9 mouse cellular contexts compared by ENCODE assay signal in genomic region chr17:3570876-3571275, GRCm38 (mm10). TPM values are rescaled to one million over a fixed set of nuclear protein-coding genes. Genes with fewer than 3 reads are reported as not detected.
DNase-seq lines count a peak whose midpoint lies in the region; ATAC-seq and TF ChIP-seq lines count a peak whose summit lies in the region.
"Had no signal": no experiment of that assay in that cellular context is flagged by ENCODE, and none has a peak within 500 bp of the region (broad histone marks: within the 10 kb centered on the region; RNA-seq: fewer than 3 reads in every experiment).

No protein-coding gene starts in this region.

- no peak overlapping the region for H3K4me3 ChIP-seq in limb, embryonic 14.5 days (replicated peaks; ENCODE audit: low read length)
- H3K4me3 ChIP-seq in neural tube, embryonic 15.5 days (replicated peaks), result no peak overlapping the region
- H3K4me3 ChIP-seq: liver, embryonic 13.5 days had no signal

- H3K9me3 ChIP-seq in limb, embryonic 14.5 days (ENCODE audit: control insufficient read depth, low read length), result no peaks in the 10 kb centered on the region
- no peaks in the 10 kb centered on the region for H3K9me3 ChIP-seq in neural tube, embryonic 15.5 days (replicated peaks)
- H3K9me3 ChIP-seq: liver, embryonic 13.5 days had no signal

- H3K4me1 ChIP-seq in limb, embryonic 14.5 days (ENCODE audit: control insufficient read depth, insufficient read depth, low read length), result no peaks in the 10 kb centered on the region
- H3K4me1 ChIP-seq in neural tube, embryonic 15.5 days, result peaks cover 3% of the 10 kb centered on the region; the same call in 1 of the 2 replicates
- H3K4me1 ChIP-seq: liver, embryonic 13.5 days had no signal

- no peaks in the 10 kb centered on the region for H3K27me3 ChIP-seq in limb, embryonic 14.5 days (ENCODE audit: control insufficient read depth, insufficient read depth, low read length)
- no peaks in the 10 kb centered on the region for H3K27me3 ChIP-seq in neural tube, embryonic 15.5 days (replicated peaks)
- H3K27me3 ChIP-seq: liver, embryonic 13.5 days had no signal

- no peak overlapping the region for H3K27ac ChIP-seq in limb, embryonic 14.5 days (replicated peaks; ENCODE audit: low read depth, low read length)
- H3K27ac ChIP-seq in neural tube, embryonic 15.5 days (replicated peaks), result no peak overlapping the region
- H3K27ac ChIP-seq: liver, embryonic 13.5 days had no signal

- peak; percentile 48 to 51 for DNase-seq in B cell, adult 2 months
- peak; percentile 75 to 82 for DNase-seq in adrenal gland, adult 18-20 months (ENCODE audit: low spot score in 2 of 2)
- peak; percentile 67 for DNase-seq in embryo, embryonic 9.5 days (ENCODE audit: extremely low spot score)
- DNase-seq in heart, adult 18-20 months, result peak; percentile 48 to 89
- DNase-seq in kidney, adult 9 months, result peak; percentile 67
- peak; percentile 82 for DNase-seq in limb, embryonic 14.5 days (ENCODE audit: low spot score)
- DNase-seq in thymus, postnatal 4 days, result peak; percentile 68
- DNase-seq: liver, embryonic 13.5 days had no signal

- ATAC-seq in limb, embryonic 14.5 days (ENCODE audit: low FRiP score, low read depth), result peak; percentile 60; the same call in 1 of the 2 replicates
- ATAC-seq in neural tube, embryonic 15.5 days (ENCODE audit: low FRiP score), result no peak

- no peaks in the 10 kb centered on the region for H3K36me3 ChIP-seq in limb, embryonic 14.5 days (ENCODE audit: control insufficient read depth, insufficient read depth, low read length)
- no peaks in the 10 kb centered on the region for H3K36me3 ChIP-seq in neural tube, embryonic 15.5 days
- H3K36me3 ChIP-seq: liver, embryonic 13.5 days had no signal

- 5% methylated on average over 12 of the region's 12 CpGs for WGBS in limb, embryonic 14.5 days
- WGBS in neural tube, embryonic 15.5 days, result 3% methylated on average over 12 of the region's 12 CpGs

- TF ChIP-seq POLR2A in limb, embryonic 14.5 days (IDR thresholded peaks at IDR 0.05; ENCODE audit: borderline replicate concordance, extremely low read depth, insufficient read depth, insufficient read length), result no peak

- H3K4me2 ChIP-seq in limb, embryonic 14.5 days (replicated peaks; ENCODE audit: low read depth, low read length, severe bottlenecking), result 0 out of 2 replicates have a peak overlapping the region, but pooled peaks have one; percentile 16
- peak overlapping the region; percentile 28; the same call in 1 of the 2 replicates for H3K4me2 ChIP-seq in neural tube, embryonic 15.5 days
- H3K4me2 ChIP-seq: liver, embryonic 13.5 days had no signal

- H3K9ac ChIP-seq in limb, embryonic 14.5 days (ENCODE audit: low read depth, low read length, severe bottlenecking), result no peak overlapping the region
- no peak overlapping the region for H3K9ac ChIP-seq in neural tube, embryonic 15.5 days (replicated peaks)
- H3K9ac ChIP-seq: liver, embryonic 13.5 days had no signal

RNA-seq across cellular contexts. Expression of gene Tfb1m, which starts 13.3 kb away (rescaled TPM):
- 1 to 10 TPM; 8.8 to 9.8 TPM for total RNA-seq in adrenal gland, adult 18-20 months (2021)
- 10 to 100 TPM; 11.4 to 13.1 TPM for total RNA-seq in heart, adult 18-20 months (2021)
- polyA plus RNA-seq in limb, embryonic 14.5 days (2012; rRNA removed), result 11.0 and 16.3 TPM in 2 replicates
- polyA plus RNA-seq in limb, embryonic 14.5 days (2014; fragmentation: Nextera tagmentation; extraction: Ambion mirVana), result 17.2 and 18.0 TPM in 2 replicates
- 13.0 and 15.3 TPM in 2 replicates for polyA plus RNA-seq in neural tube, embryonic 15.5 days (2015; fragmentation: Nextera tagmentation; extraction: Ambion mirVana)

RNA-seq across cellular contexts. Expression of gene Cldn20, which starts 38.5 kb away (rescaled TPM):
- not detected for total RNA-seq in adrenal gland, adult 18-20 months (2021)
- not detected for total RNA-seq in heart, adult 18-20 months (2021)
- polyA plus RNA-seq in limb, embryonic 14.5 days (2012; rRNA removed), result 0.86 and 1.0 TPM in 2 replicates
- polyA plus RNA-seq in limb, embryonic 14.5 days (2014; fragmentation: Nextera tagmentation; extraction: Ambion mirVana), result 0.65 TPM in 1 of 2 replicates, not detected in the other
- not detected in 2 replicates for polyA plus RNA-seq in neural tube, embryonic 15.5 days (2015; fragmentation: Nextera tagmentation; extraction: Ambion mirVana)
- polyA plus RNA-seq: liver, embryonic 13.5 days had no signal
